Mouse (Mus musculus) erythroblast, adult 5-6 weeks (primary cell): ENCODE results near the gene Gm17349. TPM values are rescaled to one million over a fixed set of nuclear protein-coding genes. Genes with fewer than 3 reads are reported as not detected.
"Not testable (repeated sequence)": the region's sequence is repeated elsewhere in the genome, so short reads cannot be mapped to it uniquely, and the experiment has no call there.

ENCODE experiments used
- ATAC-seq: replicated peaks from 2 replicates; pipeline ENCODE4 v1.8.0; 2016; ENCODE audit warnings: moderate number of reproducible peaks, mild to moderate bottlenecking, moderate TSS enrichment, inconsistent platforms; ENCODE audit not compliant: poor library complexity, low FRiP score, severe bottlenecking
- total RNA-seq, 2 experiments: library from RNA; stranded (forward) in 1 of 2; stranded (reverse) in 1 of 2; fragments of 150-400 nt in 1 of 2; fragments of 200-764, 138-1000 nt in 1 of 2; gene quantifications; 2 replicates each; pipeline versions ENCODE4 v1.2.3 to v1.2.4; 2015 to 2017; ENCODE audit warnings: low replicate concordance in 2 of 2

The Gm17349 gene
- total RNA-seq (2015; ENCODE audit: low replicate concordance) (not detected in 2 replicates), total RNA-seq (2017; ENCODE audit: low replicate concordance) (not detected in 2 replicates)

- peak; percentile 53; the same call in 1 of the 2 replicates for ATAC-seq
These were observed at the start of gene Gm17349 for GRCm38 (mm10) chr15:99705440-99706048. Gm17349 (minus strand) TSS chr15:99705490.

GRCm38 (mm10) chr15:99754204-99754603 is 48.9 kb upstream of the Gm17349 start:
- ATAC-seq = no peak

- no peak for ATAC-seq
These were observed 34.9 kb upstream of the Gm17349 start for GRCm38 (mm10) chr15:99740229-99740628.

- no peak for ATAC-seq
These were observed 31.4 kb upstream of the Gm17349 start for GRCm38 (mm10) chr15:99736675-99737074.

GRCm38 (mm10) chr15:99735631-99736030 is 30.3 kb upstream of the Gm17349 start:
- no peak for ATAC-seq

GRCm38 (mm10) chr15:99733186-99733585 is 27.9 kb upstream of the Gm17349 start:
- no peak for ATAC-seq

GRCm38 (mm10) chr15:99731678-99732077 is 26.4 kb upstream of the Gm17349 start:
- ATAC-seq = no peak

- ATAC-seq = no peak
These were observed 25.9 kb upstream of the Gm17349 start for GRCm38 (mm10) chr15:99731167-99731566.

- ATAC-seq = no peak
These were observed 23.9 kb upstream of the Gm17349 start for GRCm38 (mm10) chr15:99729056-99729783.

GRCm38 (mm10) chr15:99728211-99728610 is 22.9 kb upstream of the Gm17349 start:
- no peak for ATAC-seq

GRCm38 (mm10) chr15:99727525-99727924 is 22.2 kb upstream of the Gm17349 start:
- no peak for ATAC-seq

- ATAC-seq = not testable (repeated sequence)
These were observed 21.7 kb upstream of the Gm17349 start for GRCm38 (mm10) chr15:99727039-99727438.

- no peak for ATAC-seq
These were observed 21.3 kb upstream of the Gm17349 start for GRCm38 (mm10) chr15:99726549-99726948.

GRCm38 (mm10) chr15:99725341-99726155 is 20.3 kb upstream of the Gm17349 start, which contains the start of gene Cox14:
Cox14 (plus strand) TSS chr15:99725618.
- peak; percentile 85 for ATAC-seq

GRCm38 (mm10) chr15:99724292-99725021 is 19.2 kb upstream of the Gm17349 start:
- ATAC-seq = no peak

GRCm38 (mm10) chr15:99723515-99724291 is 18.4 kb upstream of the Gm17349 start:
- no peak for ATAC-seq

GRCm38 (mm10) chr15:99723120-99723514 is 17.8 kb upstream of the Gm17349 start:
- ATAC-seq = no peak

- ATAC-seq = no peak
These were observed 16.8 kb upstream of the Gm17349 start for GRCm38 (mm10) chr15:99721921-99722743.
